Mouse (Mus musculus): ENCODE measurements at regions not wholly inside any gene's neighbourhood (a gene's known extent, or its start where the extent isn't known, plus 50 kb on each side); places are given as distances from the start of the nearest gene placed in this dataset.

GRCm38 (mm10) chr6:35458250-35458649, 81.4 kb downstream of the Mtpn start:
- no peak for ATAC-seq (replicated peaks; ENCODE audit: insufficient number of reproducible peaks, low FRiP score, low TSS enrichment)
- Histone ChIP-seq H3K27ac (ENCODE audit: low read depth, low read length) (no peak overlapping the region), H3K27me3 (ENCODE audit: control insufficient read depth, insufficient read depth, low read length) (no peaks in the 10 kb centered on the region), H3K9me3 (replicated peaks; ENCODE audit: control insufficient read depth, low read length) (no peaks in the 10 kb centered on the region), H3K36me3 (ENCODE audit: control insufficient read depth, insufficient read depth, low read length) (no peaks in the 10 kb centered on the region), H3K4me3 (ENCODE audit: low read depth, low read length) (no peak overlapping the region), H3K4me2 (no peak overlapping the region), H3K4me1 (ENCODE audit: control insufficient read depth, insufficient read depth, low read length) (no peaks in the 10 kb centered on the region), H3K9ac (ENCODE audit: low read depth, low read length) (no peak overlapping the region)
- 75% methylated on average over 2 of the region's 2 CpGs for WGBS (ENCODE audit: insufficient replicate concordance)

DNA sequence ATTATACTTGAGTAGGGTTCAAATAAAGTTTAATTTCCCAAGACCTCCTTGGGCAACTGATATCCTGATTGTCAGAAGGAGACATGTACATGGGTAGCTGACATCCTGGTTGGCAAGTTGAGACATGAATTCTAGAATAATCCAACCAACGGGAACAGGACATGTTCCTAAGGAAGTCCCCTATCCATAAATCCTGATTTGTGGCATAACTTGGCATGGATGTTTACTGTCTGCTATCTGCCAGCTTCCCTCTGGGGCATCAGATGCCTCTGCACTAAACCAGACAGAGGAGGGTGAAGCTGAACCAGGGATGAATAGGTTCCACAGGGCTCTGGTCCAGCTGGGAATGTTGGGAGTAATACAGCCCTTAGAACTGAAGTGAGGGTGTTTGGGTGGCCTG, 94.7 kb downstream of the Mtpn start:
- Histone ChIP-seq H3K4me1 (ENCODE audit: control insufficient read depth, insufficient read depth, low read length) (no peaks in the 10 kb centered on the region), H3K4me3 (ENCODE audit: low read depth, low read length) (no peak overlapping the region), H3K27me3 (ENCODE audit: control insufficient read depth, insufficient read depth, low read length) (no peaks in the 10 kb centered on the region), H3K9ac (ENCODE audit: low read depth, low read length) (no peak overlapping the region), H3K27ac (ENCODE audit: low read depth, low read length) (no peak overlapping the region), H3K36me3 (ENCODE audit: control insufficient read depth, insufficient read depth, low read length) (no peaks in the 10 kb centered on the region), H3K9me3 (replicated peaks; ENCODE audit: control insufficient read depth, low read length) (no peaks in the 10 kb centered on the region), H3K4me2 (no peak overlapping the region)
- 76% methylated on average over 1 of the region's 1 CpGs for WGBS (ENCODE audit: insufficient replicate concordance)
- ATAC-seq (replicated peaks; ENCODE audit: insufficient number of reproducible peaks, low FRiP score, low TSS enrichment) = no peak

DNA sequence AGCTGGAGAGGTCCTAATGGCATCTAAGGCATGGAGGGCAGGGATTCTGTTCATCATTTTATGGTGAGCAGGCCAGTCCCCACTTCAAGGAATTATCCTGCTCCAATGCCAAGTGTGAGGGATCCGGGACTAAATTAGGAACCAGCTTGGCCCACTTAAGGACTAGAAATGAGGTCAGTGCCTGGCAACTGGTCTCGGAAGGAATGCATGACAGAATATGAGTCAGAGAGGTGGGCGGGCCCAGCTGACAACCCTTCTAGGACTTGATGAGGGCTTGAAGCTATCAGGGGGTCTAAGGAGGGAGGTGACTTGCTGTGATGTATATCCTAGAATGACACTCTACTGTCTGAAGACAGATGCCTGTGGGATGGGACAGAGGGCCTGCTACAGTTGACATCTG, 100.4 kb upstream of the Fam180a start:
- Histone ChIP-seq H3K36me3 (ENCODE audit: control insufficient read depth, insufficient read depth, low read length) (no peaks in the 10 kb centered on the region), H3K4me2 (no peak overlapping the region), H3K4me3 (ENCODE audit: low read depth, low read length) (no peak overlapping the region), H3K9me3 (replicated peaks; ENCODE audit: control insufficient read depth, low read length) (no peaks in the 10 kb centered on the region), H3K27ac (ENCODE audit: low read depth, low read length) (no peak overlapping the region), H3K9ac (ENCODE audit: low read depth, low read length) (no peak overlapping the region), H3K27me3 (ENCODE audit: control insufficient read depth, insufficient read depth, low read length) (no peaks in the 10 kb centered on the region), H3K4me1 (ENCODE audit: control insufficient read depth, insufficient read depth, low read length) (no peaks in the 10 kb centered on the region)
- 59% methylated on average over 3 of the region's 3 CpGs for WGBS (ENCODE audit: insufficient replicate concordance)
- ATAC-seq (replicated peaks; ENCODE audit: insufficient number of reproducible peaks, low FRiP score, low TSS enrichment) = no peak

GRCm38 (mm10) chr6:35424521-35424920, 98.6 kb upstream of the Fam180a start:
- H3K36me3 ChIP-seq (ENCODE audit: control insufficient read depth, insufficient read depth, low read length) = no peaks in the 10 kb centered on the region
- 69% methylated on average over 2 of the region's 2 CpGs for WGBS (ENCODE audit: insufficient replicate concordance)
- H3K4me3 ChIP-seq (ENCODE audit: low read depth, low read length) = no peak overlapping the region
- no peak overlapping the region for H3K4me2 ChIP-seq
- H3K4me1 ChIP-seq (ENCODE audit: control insufficient read depth, insufficient read depth, low read length) = no peaks in the 10 kb centered on the region
- no peaks in the 10 kb centered on the region for H3K9me3 ChIP-seq (replicated peaks; ENCODE audit: control insufficient read depth, low read length)
- H3K9ac ChIP-seq (ENCODE audit: low read depth, low read length) = no peak overlapping the region
- no peak overlapping the region for H3K27ac ChIP-seq (ENCODE audit: low read depth, low read length)
- H3K27me3 ChIP-seq (ENCODE audit: control insufficient read depth, insufficient read depth, low read length) = no peaks in the 10 kb centered on the region
- ATAC-seq (replicated peaks; ENCODE audit: insufficient number of reproducible peaks, low FRiP score, low TSS enrichment) = no peak

DNA sequence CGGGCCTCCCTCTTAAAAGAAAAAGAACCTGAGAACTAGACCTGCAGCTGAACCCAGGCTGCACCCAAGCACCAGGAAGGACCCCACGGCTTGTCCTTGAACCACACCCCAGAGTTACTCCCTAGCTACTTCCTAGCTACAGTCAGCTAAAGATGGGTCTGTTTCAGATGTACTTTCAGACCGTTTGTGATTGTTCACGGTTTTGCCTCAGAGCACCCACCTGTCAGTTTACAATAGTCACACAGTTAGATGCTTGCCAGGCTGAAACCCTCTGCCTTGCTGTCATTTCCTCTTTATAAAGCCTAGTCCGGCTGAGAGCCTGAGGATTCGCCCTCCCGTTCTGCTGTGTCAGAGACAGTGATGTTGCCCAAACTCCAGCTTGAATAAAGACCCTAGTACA, 95.0 kb upstream of the Fam180a start:
- Histone ChIP-seq H3K4me2 (no peak overlapping the region), H3K4me3 (ENCODE audit: low read depth, low read length) (no peak overlapping the region), H3K9ac (ENCODE audit: low read depth, low read length) (no peak overlapping the region), H3K36me3 (ENCODE audit: control insufficient read depth, insufficient read depth, low read length) (no peaks in the 10 kb centered on the region), H3K27ac (ENCODE audit: low read depth, low read length) (no peak overlapping the region), H3K27me3 (ENCODE audit: control insufficient read depth, insufficient read depth, low read length) (no peaks in the 10 kb centered on the region), H3K4me1 (ENCODE audit: control insufficient read depth, insufficient read depth, low read length) (no peaks in the 10 kb centered on the region), H3K9me3 (replicated peaks; ENCODE audit: control insufficient read depth, low read length) (no peaks in the 10 kb centered on the region)
- 72% methylated on average over 7 of the region's 7 CpGs for WGBS (ENCODE audit: insufficient replicate concordance)
- ATAC-seq (replicated peaks; ENCODE audit: insufficient number of reproducible peaks, low FRiP score, low TSS enrichment) = no peak

DNA sequence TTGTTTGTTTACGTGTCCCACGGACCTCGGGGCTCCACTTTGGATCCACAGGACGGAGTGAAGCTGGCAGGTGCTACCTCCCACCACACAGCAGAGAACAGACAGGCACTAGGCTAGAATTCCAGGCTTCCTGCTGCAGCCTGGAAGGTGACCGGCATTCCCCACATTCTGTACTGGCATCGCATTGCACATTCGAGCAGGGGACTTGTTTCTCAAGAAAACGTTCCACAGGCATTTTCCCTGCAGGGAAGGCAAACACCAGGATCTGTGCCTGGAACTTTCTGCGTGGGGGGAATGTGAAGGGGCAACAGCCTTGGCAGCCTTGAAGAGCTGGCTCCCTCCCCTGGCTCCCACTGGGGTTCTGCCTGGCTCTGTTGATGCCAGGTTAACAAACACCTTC, 79.1 kb upstream of the Fam180a start:
- no peak for ATAC-seq (replicated peaks; ENCODE audit: insufficient number of reproducible peaks, low FRiP score, low TSS enrichment)
- Histone ChIP-seq H3K4me1 (ENCODE audit: control insufficient read depth, insufficient read depth, low read length) (peaks cover 11% of the 10 kb centered on the region; the same call in 1 of the 2 replicates), H3K27ac (ENCODE audit: low read depth, low read length) (no peak overlapping the region), H3K9ac (ENCODE audit: low read depth, low read length) (no peak overlapping the region), H3K27me3 (ENCODE audit: control insufficient read depth, insufficient read depth, low read length) (no peaks in the 10 kb centered on the region), H3K36me3 (ENCODE audit: control insufficient read depth, insufficient read depth, low read length) (no peaks in the 10 kb centered on the region), H3K4me3 (ENCODE audit: low read depth, low read length) (no peak overlapping the region), H3K4me2 (no peak overlapping the region), H3K9me3 (replicated peaks; ENCODE audit: control insufficient read depth, low read length) (no peaks in the 10 kb centered on the region)
- 47% methylated on average over 9 of the region's 9 CpGs for WGBS (ENCODE audit: insufficient replicate concordance)

DNA sequence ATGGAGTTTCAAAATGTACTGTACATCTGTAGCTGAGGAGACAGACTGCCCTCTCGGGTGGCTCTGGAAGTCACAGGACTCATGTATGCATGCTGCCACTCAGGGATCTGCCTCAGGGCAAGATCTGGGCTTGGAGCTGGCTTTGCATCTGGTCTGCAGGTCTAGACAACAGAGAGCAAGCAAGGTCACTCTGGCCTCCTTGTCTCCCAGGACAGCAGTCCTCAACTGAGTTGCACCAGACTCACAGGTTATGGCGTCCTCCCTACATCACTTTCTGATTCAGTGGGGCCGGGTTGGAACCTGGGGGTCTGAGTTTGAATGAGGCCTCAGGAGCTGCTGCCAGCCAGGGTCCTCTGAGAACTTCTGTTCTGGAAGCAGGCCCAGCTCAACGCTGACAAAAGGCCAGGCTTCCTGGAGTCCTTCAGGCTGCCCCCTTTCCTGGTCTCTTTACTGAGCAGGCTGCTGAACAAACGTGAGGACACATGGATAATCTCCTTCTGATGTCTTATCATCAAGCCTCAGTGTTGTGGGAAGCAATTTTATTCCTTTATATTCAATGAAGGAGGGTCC, 77.5 kb upstream of the Fam180a start:
- Histone ChIP-seq H3K4me2 (no peak overlapping the region), H3K27ac (ENCODE audit: low read depth, low read length) (no peak overlapping the region), H3K9ac (ENCODE audit: low read depth, low read length) (no peak overlapping the region), H3K4me3 (ENCODE audit: low read depth, low read length) (no peak overlapping the region), H3K4me1 (ENCODE audit: control insufficient read depth, insufficient read depth, low read length) (peaks cover 11% of the 10 kb centered on the region; the same call in 1 of the 2 replicates), H3K27me3 (ENCODE audit: control insufficient read depth, insufficient read depth, low read length) (no peaks in the 10 kb centered on the region), H3K36me3 (ENCODE audit: control insufficient read depth, insufficient read depth, low read length) (no peaks in the 10 kb centered on the region), H3K9me3 (replicated peaks; ENCODE audit: control insufficient read depth, low read length) (no peaks in the 10 kb centered on the region)
- WGBS (ENCODE audit: insufficient replicate concordance) = 61% methylated on average over 5 of the region's 5 CpGs
- no peak for ATAC-seq (replicated peaks; ENCODE audit: insufficient number of reproducible peaks, low FRiP score, low TSS enrichment)

DNA sequence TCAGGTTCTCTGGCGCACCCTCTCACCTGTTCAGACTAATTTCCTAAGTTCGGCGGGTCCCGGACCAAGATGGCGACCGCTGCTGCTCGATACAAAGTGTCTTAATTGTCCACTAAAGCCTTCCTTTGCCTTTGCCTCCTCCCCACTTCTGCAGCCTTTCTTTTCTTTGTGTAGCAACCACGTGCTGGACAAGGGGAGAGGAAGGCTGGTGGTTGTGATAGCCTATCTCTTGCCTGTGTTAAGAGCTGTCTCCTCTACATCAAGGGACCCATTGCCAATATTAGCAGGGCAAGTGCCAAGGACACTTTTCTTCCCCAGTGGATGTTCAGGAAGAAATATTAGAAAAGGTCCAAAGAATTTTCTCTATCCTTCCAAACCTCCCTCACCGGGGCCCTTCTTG, 69.8 kb upstream of the Fam180a start:
- no peaks in the 10 kb centered on the region for H3K4me1 ChIP-seq (ENCODE audit: control insufficient read depth, insufficient read depth, low read length)
- no peak overlapping the region for H3K4me2 ChIP-seq
- no peaks in the 10 kb centered on the region for H3K27me3 ChIP-seq (ENCODE audit: control insufficient read depth, insufficient read depth, low read length)
- WGBS (ENCODE audit: insufficient replicate concordance) = 92% methylated on average over 8 of the region's 9 CpGs
- H3K27ac ChIP-seq (ENCODE audit: low read depth, low read length) = no peak overlapping the region
- H3K9ac ChIP-seq (ENCODE audit: low read depth, low read length) = no peak overlapping the region
- H3K36me3 ChIP-seq (ENCODE audit: control insufficient read depth, insufficient read depth, low read length) = no peaks in the 10 kb centered on the region
- H3K9me3 ChIP-seq (replicated peaks; ENCODE audit: control insufficient read depth, low read length) = no peaks in the 10 kb centered on the region
- H3K4me3 ChIP-seq (ENCODE audit: low read depth, low read length) = no peak overlapping the region
- ATAC-seq (replicated peaks; ENCODE audit: insufficient number of reproducible peaks, low FRiP score, low TSS enrichment) = no peak

- WGBS (ENCODE audit: insufficient replicate concordance) = 54% methylated on average over 3 of the region's 3 CpGs
These were observed 62.9 kb upstream of the Fam180a start for GRCm38 (mm10) chr6:35388827-35389226.

More at GRCm38 (mm10) chr6:35388827-35389226, 62.9 kb upstream of the Fam180a start:
- Histone ChIP-seq H3K4me1 (ENCODE audit: control insufficient read depth, insufficient read depth, low read length) (no peaks in the 10 kb centered on the region), H3K9me3 (replicated peaks; ENCODE audit: control insufficient read depth, low read length) (no peaks in the 10 kb centered on the region), H3K36me3 (ENCODE audit: control insufficient read depth, insufficient read depth, low read length) (no peaks in the 10 kb centered on the region), H3K4me3 (ENCODE audit: low read depth, low read length) (no peak overlapping the region), H3K27ac (ENCODE audit: low read depth, low read length) (no peak overlapping the region), H3K27me3 (ENCODE audit: control insufficient read depth, insufficient read depth, low read length) (no peaks in the 10 kb centered on the region), H3K4me2 (no peak overlapping the region), H3K9ac (ENCODE audit: low read depth, low read length) (no peak overlapping the region)
- ATAC-seq (replicated peaks; ENCODE audit: insufficient number of reproducible peaks, low FRiP score, low TSS enrichment) = no peak
